In the genomic region with DNA sequence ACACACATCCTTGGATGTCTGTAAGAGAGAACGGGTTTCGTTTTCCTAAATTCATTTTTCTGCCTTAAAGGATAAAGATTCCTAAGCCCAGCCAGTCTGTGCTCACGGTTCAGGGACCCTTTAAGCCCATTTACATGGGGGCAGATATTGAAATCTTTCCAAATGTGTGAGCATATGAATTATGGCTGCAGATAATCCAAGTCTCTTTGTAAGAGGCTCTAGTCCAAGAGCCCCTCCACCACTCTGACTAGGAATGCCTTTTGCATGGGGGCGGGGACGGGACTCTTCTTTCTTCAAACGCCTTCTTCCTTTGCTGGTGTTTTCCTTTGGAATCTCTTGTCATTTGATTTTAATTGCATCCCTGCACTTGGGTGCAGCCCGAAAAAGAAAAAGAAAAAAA, we compare ENCODE assay signal across 20 mouse cellular contexts. TPM values are rescaled to one million over a fixed set of nuclear protein-coding genes. Genes with fewer than 3 reads are reported as not detected.
"Had no signal": no experiment of that assay in that cellular context is flagged by ENCODE, and none has a peak within 500 bp of the region (broad histone marks: within the 10 kb centered on the region; RNA-seq: fewer than 3 reads in every experiment).

No protein-coding gene starts in this region.

- H3K4me3 ChIP-seq: limb, embryonic 13.5 days; liver, embryonic 15.5 days; megakaryocyte, embryonic 14.5 days; midbrain, embryonic 15.5 days had no signal

- H3K36me3 ChIP-seq: limb, embryonic 13.5 days; liver, embryonic 15.5 days; midbrain, embryonic 15.5 days had no signal

- H3K4me1 ChIP-seq: liver, embryonic 15.5 days; megakaryocyte, embryonic 14.5 days had no signal

- ATAC-seq: midbrain, embryonic 15.5 days had no signal

- H3K4me2 ChIP-seq: limb, embryonic 13.5 days; liver, embryonic 11.5 days; liver, embryonic 15.5 days; midbrain, embryonic 11.5 days; midbrain, embryonic 15.5 days had no signal

- H3K27me3 ChIP-seq: liver, embryonic 15.5 days; megakaryocyte, embryonic 14.5 days; midbrain, embryonic 15.5 days had no signal

- H3K9ac ChIP-seq: limb, embryonic 13.5 days; liver, embryonic 15.5 days; midbrain, embryonic 15.5 days had no signal

- H3K9me3 ChIP-seq: limb, embryonic 13.5 days; liver, embryonic 15.5 days; midbrain, embryonic 15.5 days had no signal

- DNase-seq: kidney, adult 11 months; kidney, adult 9 months; kidney, postnatal 36 days; layer of hippocampus, adult 9-11 months; layer of hippocampus, postnatal 36 days; lung, adult 2 months; lung, postnatal 10 days; right cerebral cortex, adult 18-20 months; right cerebral cortex, postnatal 25 days; thymus, adult 18-20 months; thymus, postnatal 25 days had no signal

- H3K27ac ChIP-seq: kidney, postnatal 0 days; limb, embryonic 13.5 days; liver, embryonic 15.5 days; macrophage; midbrain, embryonic 15.5 days had no signal

RNA-seq across cellular contexts. Expression of a gene that starts 54.2 kb away (rescaled TPM):
- total RNA-seq: monocyte, adult 5-6 weeks had no signal
